Mouse (Mus musculus) left cerebral cortex, adult 8-10 months (tissue): ENCODE measurements around the gene Gemin5. TPM values are rescaled to one million over a fixed set of nuclear protein-coding genes. Genes with fewer than 3 reads are reported as not detected.
"Not testable (repeated sequence)": the region's sequence is repeated elsewhere in the genome, so short reads cannot be mapped to it uniquely, and the experiment has no call there.

Source experiments
- DNase-seq, 2 experiments: peaks; one replicate each; pipeline ENCODE4 v3.0.0; 2022; ENCODE audit warnings: low spot score in 2 of 2
- total RNA-seq, 4 experiments: library from RNA; stranded (reverse); gene quantifications; 2 replicates each; pipeline ENCODE4 v1.2.4; 2022

Gene Gemin5
- total RNA-seq = 10 to 100 TPM; 16.9 to 22.0 (median 19.8) TPM

DNA sequence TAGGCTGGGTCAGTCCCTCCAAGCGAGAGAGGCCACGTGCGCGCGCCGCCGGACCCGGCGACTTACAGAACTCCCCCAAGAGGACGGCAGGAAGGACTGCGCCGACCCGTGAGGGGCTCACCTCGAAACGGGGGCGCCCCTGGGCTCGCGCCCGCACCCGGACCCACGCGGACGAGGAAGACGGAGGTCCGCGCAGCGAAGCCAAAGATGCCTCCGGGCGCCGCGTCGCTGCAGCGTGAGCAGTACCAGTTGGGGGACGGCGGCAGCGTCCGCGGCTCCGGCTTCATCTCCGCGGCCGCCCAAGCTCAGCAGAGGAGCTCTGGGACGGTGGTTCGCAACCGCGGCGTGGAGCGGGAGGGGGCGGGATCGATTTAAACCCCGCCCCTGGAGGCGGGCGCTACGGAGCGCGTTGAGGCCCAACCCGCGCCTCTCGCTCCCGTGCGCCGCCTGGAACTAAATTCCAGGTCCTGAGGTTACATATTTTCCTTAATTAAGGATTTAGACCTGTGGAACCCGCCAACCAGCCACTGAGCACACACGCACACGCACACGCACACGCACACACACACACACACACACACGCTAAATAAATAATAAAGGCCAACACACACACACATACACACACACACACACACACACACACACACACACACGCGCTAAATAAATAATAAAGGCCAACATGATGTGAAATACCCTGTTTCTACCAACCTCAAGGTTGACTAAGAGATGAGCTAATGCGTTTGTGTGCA is at the start of gene Gemin5:
Gene Gemin5 (minus strand): TSS at position 373 of the 749 bp plus-strand sequence.
- peak; percentile 76 to 78 for DNase-seq

DNA sequence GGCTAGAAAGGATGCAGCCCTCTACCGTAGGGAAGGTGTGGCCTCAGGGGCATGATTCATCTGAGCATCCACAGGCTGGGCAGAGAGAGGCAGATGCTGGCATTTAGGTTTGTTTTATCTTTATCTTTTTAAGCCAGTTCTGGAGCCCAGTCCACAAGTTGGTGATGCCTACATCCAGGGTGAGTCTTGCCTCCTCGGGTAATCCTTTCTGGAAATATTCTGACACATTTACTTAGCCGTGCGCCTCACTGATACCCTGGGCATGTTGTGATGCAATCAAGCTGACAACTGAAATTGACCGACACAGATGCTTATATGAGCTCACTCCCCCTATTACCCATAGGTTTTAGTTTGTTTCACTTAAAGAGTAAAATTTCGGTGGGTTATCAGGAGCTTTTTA is 48.5 kb upstream of the Gemin5 start:
- DNase-seq = no peak

DNA sequence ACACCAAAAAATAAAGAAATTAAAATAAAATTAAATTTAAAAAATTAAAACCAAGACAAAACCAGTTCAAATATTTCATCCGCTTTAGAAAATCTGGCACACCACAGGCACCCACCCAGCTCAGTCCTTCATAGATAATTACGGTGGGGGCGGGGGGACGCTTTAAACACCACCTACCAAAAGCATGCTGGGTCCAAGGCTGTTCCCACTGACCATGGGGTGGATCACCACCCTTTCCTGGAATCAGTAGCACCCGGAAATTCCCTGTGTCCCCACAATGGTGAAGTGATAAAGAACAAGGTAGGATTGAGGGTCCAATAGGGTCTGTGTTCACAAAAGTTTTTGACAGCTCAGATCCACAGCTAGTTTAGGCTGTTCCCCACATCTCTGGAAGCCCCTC is 47.5 kb upstream of the Gemin5 start:
- DNase-seq = no peak

DNA sequence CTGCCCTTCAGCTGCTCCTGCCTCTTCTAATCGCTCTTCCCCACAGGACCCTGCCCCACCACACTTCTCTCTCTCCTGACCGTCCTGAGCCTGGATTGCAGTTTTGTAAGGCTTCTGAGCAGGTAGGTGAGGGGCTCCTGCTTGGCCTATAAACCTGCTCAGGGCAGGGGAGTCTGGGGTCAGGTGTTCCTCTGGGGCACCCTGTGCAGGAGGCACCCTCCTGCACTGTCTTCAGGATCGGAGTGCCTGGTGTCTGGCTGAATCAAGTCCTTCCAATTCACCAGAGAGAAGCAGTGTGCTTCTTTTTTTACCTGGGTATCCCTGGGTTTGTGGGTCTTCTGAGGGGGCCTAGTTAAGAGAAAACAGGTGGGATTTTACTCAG is 46.7 kb upstream of the Gemin5 start:
- not testable (repeated sequence) for DNase-seq

DNA sequence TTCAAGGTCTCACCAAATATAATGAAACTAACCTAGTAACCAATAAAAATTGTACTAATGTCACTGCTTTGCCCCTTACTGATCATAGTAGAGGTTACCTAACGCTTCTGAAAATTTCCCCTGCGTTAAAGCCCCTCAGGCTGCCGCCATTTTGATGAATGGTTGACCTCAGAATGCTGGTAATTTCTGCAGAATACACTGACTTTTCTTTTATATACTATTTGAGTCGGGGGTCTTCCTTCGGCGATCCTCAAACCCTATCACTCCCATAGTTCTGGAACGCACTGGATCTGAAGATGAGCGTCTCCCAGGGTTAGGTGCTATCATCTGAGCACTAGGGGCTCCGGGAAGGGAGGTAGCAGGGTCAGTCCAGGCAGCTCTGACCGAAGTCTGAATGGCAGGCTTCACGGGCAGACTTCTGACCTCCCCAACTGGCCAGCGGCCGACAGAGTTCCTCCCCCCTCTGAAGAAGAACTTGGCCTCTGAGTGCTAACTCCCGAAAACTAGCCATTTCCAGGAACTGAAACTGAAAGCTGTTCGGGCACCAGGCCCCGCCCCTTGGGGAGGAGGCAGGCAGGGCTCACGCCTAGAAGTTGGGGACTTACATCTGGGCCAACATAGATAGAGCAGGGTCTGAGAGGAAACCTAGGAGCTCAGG is 46.2 kb upstream of the Gemin5 start:
- peak; percentile 10 to 27 for DNase-seq

DNA sequence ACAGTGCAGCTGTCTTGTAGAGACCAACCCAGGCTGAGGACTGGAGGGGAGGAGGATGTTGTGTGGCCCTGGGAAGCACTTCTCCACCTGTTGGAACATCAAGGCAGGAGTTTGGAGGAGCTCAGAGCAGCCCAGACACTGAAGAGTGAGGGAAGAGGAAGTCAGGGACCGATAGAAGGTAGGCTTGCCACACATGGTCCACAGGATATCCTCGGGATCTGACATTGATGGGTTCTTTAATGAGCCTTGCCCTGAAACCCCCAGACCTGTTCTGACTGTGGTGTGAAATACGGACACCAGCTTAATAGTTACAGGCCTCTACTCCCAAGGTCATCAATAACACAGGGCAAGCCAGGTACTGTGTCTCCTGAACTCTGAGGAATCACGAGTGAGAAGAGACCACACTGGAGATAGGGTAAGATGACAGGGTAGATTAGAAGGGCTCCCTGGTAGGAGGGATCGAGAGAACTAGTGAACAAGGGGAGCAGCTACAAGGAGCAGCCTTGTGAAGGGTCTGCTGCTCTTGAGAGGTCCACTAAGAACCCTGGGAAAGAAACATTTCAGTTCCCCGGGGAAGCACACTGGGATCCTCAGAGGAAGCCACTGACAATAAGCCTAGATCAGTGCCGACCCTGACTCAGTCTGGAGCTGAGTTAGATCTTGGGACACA is 45.5 kb upstream of the Gemin5 start:
- DNase-seq = no peak

DNA sequence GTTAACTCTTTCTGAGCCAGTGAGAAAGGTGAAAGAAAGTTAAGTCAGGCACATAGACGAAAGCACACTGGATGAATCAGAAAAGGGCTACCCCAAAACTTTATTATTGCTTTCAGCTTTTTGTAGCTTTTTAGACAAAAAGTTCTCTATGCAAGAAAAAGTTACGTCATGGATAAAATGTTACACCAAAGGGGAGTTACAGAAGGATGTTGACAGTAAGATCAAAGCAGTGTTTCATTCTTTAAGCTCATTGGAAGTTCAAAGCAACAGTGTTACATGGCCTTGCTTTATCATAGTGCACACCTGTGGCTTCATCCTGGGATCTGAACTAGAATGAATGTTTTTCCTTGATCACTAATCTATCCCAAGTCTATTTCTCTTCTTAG is 43.3 kb upstream of the Gemin5 start:
- DNase-seq = no peak

DNA sequence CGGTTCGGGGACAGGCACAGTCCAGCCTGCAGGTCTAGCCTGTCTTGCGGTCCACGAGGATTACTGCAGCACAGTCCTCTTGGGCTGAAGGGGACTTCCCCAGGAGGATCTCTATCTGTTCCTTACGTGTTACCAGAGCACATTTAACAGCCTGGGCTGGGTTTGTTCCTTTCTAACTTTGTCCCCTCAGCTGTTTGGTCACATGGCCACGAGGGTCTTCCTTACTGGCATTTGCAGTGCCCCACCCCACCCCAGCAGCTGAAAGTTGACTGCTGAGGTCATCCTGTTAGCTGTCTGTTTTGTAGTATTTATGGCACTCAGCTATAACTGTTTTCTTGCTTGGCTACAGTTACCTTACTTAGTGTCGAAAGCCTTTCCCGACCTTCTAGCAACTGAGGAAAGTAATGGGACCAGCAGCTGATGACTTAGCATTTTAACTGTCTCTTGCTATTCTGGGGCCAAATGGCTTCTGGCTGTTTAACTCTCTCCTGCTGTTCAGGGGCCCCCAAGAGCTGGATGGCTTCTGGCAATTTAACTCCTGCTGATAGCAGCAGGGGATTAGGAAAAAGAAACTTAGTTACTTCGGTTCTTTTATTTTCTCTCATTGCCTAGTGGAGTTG is 42.8 kb upstream of the Gemin5 start:
- DNase-seq = no peak

DNA sequence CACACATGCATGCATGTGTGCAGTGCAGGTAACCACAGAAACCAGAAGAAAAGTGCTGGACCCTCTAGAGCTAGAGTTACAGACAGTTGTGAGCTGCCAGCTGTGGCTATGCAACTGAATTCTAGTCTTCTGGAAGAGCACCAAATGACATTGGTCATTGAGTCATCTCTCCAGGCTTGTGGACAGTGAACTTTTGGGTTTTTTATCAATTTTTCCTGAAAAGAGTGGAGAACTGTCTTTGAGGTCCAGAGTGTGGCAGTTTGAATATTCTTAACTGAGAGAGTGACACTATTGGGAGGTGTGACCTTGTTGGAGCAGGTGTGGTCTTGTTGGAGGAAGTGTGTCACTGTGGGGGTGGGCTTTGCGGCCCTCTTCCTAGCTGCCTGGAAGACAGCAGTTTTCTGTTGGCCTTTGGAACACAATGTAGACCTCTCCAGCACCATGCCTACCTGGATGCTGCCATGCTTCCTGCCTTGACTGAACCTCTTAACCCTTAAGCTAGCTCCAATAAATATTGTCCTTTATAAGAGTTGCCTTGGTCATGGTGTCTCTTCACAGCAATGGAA is 42.1 kb upstream of the Gemin5 start:
- no peak for DNase-seq

DNA sequence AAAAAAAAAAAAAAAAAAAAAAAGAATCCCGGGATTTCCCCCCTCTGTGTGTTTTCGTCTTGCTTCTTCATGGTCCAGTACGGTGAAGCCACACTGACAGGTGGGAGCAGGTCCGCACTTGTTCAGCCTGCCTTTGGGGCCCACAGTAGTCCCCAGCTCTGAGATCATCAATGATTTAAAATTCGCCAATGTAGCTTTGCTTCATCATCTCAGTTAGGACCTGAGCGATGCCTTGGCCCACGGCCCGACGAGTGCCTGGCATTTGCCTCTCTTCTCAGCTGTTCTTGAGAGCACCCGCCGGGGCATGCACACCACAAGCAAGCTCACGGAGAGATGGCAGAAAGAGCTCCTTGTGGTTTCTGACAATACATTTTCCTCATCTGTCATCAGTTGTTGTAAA is 32.7 kb upstream of the Gemin5 start:
- no peak for DNase-seq

DNA sequence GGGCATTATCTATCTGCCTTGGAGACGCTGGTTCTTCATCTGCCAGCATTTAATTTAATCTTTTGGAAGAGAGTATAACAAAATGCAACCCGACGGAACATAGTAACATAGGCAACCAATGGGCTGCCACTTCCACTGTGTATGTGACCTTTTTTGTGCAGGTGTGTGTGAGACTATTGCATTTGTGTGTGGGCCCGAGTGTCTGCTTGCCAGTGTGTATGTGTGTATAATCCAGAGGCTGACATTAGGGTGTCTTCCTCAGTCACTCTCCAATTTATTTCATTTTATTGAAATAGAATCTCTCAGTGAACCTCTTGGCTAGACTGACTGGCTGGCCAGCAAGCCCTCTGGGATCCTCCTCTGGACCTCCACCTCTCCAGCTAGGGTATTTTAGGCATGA is 31.9 kb upstream of the Gemin5 start:
- DNase-seq = no peak

DNA sequence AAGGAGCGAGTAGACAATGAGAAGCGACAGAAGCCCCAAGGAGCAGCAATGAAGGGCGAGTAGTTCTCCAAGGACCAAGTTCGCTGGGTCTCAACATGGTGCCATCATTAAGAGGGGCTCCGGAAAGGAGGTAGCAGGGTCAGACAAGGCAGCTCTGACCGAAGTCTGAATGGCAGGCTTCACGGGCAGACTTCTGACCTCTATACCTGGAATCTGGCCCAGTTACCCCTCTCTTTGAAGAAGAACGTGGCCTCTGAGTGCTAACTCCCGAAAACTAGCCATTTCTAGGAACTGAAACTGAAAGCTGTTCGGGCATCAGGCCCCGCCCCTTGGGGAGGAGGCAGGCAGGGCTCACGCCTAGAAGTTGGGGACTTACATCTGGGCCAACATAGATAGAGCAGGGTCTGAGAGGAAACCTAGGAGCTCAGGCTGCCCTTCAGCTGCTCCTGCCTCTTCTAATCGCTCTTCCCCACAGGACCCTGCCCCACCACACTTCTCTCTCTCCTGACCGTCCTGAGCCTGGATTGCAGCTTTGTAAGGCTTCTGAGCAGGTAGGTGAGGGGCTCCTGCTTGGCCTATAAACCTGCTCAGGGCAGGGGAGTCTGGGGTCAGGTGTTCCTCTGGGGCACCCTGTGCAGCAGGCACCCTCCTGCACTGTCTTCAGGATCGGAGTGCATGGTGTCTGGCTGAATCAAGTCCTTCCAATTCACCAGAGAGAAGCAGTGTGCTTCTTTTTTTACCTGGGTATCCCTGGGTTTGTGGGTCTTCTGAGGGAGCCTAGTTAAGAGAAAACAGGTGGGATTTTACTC is 31.1 kb upstream of the Gemin5 start, which contains the start of the genes Igtp and Irgm2:
Gene Igtp (plus strand): TSS at position 328 of the 809 bp plus-strand sequence.
Gene Irgm2 (plus strand): TSS at position 390 of the 809 bp plus-strand sequence.
- DNase-seq = peak; percentile 18 to 22

DNA sequence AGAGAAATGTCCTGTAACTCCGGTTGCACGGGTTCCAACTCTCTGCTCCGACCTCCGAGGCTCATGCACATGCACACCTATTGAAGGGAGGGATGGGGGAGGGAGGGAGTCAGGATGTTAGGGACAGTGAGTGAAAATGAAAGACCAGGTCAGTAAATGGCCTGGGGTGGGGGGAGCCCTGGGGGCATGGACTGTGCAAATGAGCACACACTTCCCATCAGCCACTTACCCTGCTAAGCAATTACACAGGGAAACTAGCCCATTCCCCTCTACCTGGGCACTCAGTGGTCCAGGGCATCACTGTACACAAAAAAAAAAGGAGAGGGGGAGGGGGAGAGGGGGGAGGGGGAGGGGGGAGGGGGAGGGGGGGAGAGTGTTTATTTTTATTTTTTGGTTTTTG is 30.3 kb upstream of the Gemin5 start:
- no peak for DNase-seq

DNA sequence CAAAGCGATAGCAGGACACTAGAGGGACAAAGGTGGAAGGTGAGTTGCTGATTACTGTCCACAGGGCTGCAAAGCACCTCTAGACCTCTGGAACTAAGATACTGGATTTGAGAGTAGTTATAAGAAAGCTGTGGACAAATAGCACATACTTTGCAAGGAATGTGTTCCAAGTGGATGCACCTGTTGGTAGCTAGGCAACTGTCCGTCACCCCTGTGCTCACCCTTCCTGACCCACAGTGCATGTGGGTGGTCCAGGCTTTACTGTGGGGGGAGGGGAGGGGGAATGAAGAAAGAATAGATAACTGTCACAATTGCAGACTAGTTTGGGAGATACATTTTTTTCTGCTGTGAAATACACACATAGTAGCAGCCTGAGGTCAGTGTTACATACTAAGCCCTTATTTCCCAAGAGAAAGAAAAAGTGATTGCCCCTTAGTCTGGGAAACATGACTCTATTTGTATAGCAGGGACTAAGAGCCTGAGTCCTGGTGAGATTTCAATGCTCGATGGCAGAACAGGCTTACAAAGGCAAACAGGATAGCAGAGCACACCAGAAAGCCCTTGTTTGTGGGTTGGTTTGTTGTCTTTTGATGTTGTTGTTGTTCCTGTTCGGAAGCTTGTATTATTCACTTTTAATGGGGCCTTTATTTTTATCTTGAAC is 25.7 kb upstream of the Gemin5 start:
- no peak for DNase-seq

DNA sequence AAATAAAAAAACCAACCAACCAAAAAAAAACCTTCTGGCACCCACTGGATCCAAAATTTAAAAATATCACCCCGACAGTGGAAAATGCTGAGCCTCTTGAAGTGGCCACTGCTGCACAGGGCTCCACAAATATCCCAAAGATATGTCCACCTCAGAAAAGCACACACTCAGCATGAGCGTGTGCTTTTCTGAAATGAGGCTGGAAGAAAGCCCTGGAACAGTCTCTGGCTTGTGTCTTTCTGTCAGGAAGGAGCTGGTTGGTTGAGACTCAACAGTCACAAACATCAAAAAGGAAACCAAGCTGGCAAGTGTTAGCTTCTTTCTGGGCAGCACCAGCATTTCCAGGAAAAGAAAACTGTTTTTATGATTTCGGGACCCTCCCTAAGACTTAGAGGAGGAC is 25.0 kb upstream of the Gemin5 start:
- DNase-seq = no peak

DNA sequence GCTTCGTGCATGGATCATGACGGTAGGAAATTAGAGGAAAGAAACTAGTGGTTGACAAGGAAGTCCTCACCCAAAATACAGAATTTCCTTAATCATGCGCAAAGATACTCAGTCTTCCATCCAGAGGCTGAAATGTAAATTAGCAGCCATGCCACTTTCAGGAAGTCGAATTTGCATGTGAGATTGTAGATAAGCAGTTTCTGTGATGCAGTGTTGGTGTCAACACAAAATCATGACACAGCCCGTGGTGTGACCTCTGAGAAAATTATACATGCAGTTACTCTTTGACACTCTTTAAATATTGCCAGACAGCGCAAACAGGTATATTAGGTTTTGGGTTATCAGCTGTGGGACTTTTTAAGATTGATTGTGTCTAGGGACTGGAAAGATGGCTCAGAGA is 21.3 kb upstream of the Gemin5 start:
- no peak for DNase-seq

DNA sequence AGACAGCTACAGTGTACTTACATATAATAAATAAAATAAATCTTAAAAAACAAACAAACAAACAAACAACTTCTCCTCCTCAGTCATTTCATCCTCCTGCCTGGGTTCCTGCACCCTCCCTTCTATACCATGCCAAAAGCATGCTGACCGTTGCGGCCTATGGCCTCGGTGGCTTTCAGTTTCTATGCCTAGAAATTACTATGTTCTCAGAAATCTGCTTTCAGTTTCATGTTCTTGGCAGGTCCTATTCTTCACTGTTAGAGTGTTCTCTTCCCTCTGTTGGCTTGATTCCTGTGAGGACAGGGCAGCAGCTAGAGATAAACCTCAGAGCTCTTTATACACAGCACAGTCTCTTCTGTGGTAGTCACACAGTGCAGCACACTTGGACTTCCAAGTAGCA is 15.2 kb upstream of the Gemin5 start:
- no peak for DNase-seq

DNA sequence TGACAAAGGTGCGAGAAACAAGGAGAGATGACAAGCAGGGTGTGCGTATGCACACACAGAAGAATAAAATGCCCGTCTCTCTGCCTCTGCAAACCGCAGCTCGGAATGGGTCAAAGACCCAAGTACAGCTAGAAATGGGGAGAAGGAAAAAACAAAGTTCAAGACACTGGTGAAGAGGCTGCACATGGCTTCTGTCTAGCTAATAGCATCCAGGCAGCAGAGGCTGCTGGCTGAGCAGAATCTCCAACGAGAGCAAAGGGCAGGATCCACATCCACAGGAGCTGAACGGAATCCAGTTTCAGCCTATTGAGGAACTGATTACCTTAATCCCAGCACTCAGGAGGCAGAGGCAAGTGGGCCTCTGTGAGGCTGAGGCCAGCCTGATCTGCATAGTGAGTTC is 12.4 kb upstream of the Gemin5 start:
- no peak for DNase-seq

DNA sequence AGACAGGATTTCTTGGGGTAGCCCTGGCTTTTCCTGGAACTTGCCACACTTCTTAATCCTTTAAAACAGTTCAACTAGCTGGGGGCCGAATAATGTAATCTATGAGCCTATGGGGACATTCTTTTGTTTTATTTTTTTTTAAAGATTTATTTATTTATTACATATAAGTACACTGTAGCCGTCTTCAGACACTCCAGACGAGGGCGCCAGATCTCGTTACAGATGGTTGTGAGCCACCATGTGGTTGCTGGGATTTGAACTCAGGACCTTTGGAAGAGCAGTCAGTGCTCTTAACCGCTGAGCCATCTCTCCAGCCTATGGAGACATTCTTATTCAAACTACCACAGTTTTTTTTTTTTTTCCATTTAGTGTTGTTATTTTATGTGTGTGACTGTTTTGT is 11.6 kb upstream of the Gemin5 start:
- not testable (repeated sequence) for DNase-seq

DNA sequence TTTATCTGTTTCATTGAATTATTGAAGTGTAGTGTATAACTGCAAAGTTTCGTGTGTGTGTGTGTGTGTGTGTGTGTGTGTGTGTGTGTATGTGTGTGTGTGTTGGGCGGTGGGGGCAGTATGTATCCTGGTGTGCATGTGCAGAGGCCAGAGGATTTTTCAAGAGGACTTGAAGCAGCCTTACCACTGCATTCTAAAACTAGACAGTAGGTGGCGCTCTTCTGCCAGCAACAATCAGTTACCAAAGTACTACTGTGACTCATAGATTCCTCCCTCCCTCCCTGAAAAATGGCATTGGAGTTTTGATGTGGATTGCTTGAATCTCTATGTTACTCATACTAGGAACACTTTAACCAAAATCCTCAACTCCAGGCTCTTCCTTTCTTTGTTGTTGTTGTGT is 11.2 kb upstream of the Gemin5 start:
- DNase-seq = peak; percentile 36 to 75
